Mouse (Mus musculus) heart, adult 2 months (tissue): ENCODE data around the gene Tcf7l1.

Source experiments
- CTCF ChIP-seq: fragments of 200-600 bp; IDR thresholded peaks from 2 replicates; pipeline ENCODE4 v1.8.1; 2022; ENCODE audit warnings: antibody characterized with exemption, mild to moderate bottlenecking, moderate library complexity
- POLR2A ChIP-seq: fragments of 200-500 bp; IDR thresholded peaks from 2 replicates; pipeline ENCODE4 v1.6.1; 2011; ENCODE audit warnings: mild to moderate bottlenecking, low read depth, low read length, control low read depth; ENCODE audit not compliant: insufficient read depth

GRCm38 (mm10) chr6:72837756-72838155, 48.7 kb upstream of the Tcf7l1 start:
- TF ChIP-seq POLR2A (no peak), CTCF (no peak)
